Mouse (Mus musculus): Measurements from ENCODE around the gene Hand2. TPM values are rescaled to one million over a fixed set of nuclear protein-coding genes. Genes with fewer than 3 reads are reported as not detected.

Hand2 gene
- total RNA-seq, 2 experiments from 2014 or later, result 62.1 to 69.6 TPM

- peak; percentile 27 for DNase-seq
These were observed 3.9 kb downstream of the Hand2 start for GRCm38 (mm10) chr8:57324671-57325070.

- peak; percentile 35 for DNase-seq
These were observed 4.5 kb downstream of the Hand2 start for GRCm38 (mm10) chr8:57325111-57325891.

- DNase-seq, result peak; percentile 68
These were observed 5.6 kb downstream of the Hand2 start for GRCm38 (mm10) chr8:57326091-57327065.

- DNase-seq, result peak; percentile 65
These were observed 6.7 kb downstream of the Hand2 start for GRCm38 (mm10) chr8:57327281-57328160.

- DNase-seq, result peak; percentile 92
These were observed 7.6 kb downstream of the Hand2 start for GRCm38 (mm10) chr8:57328161-57328920.

GRCm38 (mm10) chr8:57328931-57329341 is 8.2 kb downstream of the Hand2 start:
- DNase-seq, result peak; percentile 75

GRCm38 (mm10) chr8:57330106-57330505 is 9.3 kb downstream of the Hand2 start:
- DNase-seq, result no peak

GRCm38 (mm10) chr8:57331727-57332630 is 11.2 kb downstream of the Hand2 start:
- peak; percentile 65 for DNase-seq

- DNase-seq, result peak; percentile 43
These were observed 12.1 kb downstream of the Hand2 start for GRCm38 (mm10) chr8:57332676-57333482.

GRCm38 (mm10) chr8:57333483-57333770 is 12.6 kb downstream of the Hand2 start:
- DNase-seq, result peak; percentile 53

- DNase-seq, result peak; percentile 73
These were observed 13.2 kb downstream of the Hand2 start for GRCm38 (mm10) chr8:57333795-57334551.

GRCm38 (mm10) chr8:57334714-57335113 is 13.9 kb downstream of the Hand2 start:
- no peak for DNase-seq

- no peak for DNase-seq
These were observed 16.7 kb downstream of the Hand2 start for GRCm38 (mm10) chr8:57337271-57338030.

- no peak for DNase-seq
These were observed 19.2 kb downstream of the Hand2 start for GRCm38 (mm10) chr8:57339711-57340650.

GRCm38 (mm10) chr8:57340840-57341540 is 20.2 kb downstream of the Hand2 start:
- DNase-seq, result peak; percentile 73

GRCm38 (mm10) chr8:57341541-57341840 is 20.7 kb downstream of the Hand2 start:
- DNase-seq, result no peak
